Mouse (Mus musculus): ENCODE results near the gene Pknox2.

GRCm38 (mm10) chr9:36985233-36985632 lies 162.0 kb downstream of the Pknox2 start:
- TF ChIP-seq CTCF (IDR thresholded peaks at IDR 0.05; ENCODE audit: low read depth) (no peak), EP300 (IDR thresholded peaks at IDR 0.05; ENCODE audit: low read depth) (no peak)

Measured in liver, postnatal 0 days (tissue).